Mouse (Mus musculus): ENCODE data around the gene Fcrl1.

Gene Fcrl1

DNA sequence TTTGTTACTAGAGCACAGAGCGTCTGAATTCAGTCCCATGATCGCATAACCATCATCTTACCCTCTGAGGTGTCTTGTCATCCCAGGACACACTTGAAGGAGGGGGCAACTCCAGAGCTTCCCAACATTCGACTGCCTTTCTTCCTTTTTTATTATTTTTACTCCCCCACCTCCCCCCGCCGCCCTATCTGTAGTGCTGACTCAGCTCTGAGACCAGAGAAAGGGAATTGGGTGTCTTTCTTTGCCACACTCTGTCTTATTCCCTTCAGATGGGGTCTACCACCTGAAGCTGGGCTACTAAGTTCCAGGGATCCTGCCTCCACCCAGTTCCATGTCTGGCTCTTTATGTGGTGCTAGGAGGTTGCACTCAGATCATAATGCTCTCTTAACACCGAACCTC is 34.4 kb downstream of the Fcrl1 start:
- peak in 1 of 2 experiments; percentile 41 for DNase-seq (ENCODE audit: low spot score in 2 of 2)

DNA sequence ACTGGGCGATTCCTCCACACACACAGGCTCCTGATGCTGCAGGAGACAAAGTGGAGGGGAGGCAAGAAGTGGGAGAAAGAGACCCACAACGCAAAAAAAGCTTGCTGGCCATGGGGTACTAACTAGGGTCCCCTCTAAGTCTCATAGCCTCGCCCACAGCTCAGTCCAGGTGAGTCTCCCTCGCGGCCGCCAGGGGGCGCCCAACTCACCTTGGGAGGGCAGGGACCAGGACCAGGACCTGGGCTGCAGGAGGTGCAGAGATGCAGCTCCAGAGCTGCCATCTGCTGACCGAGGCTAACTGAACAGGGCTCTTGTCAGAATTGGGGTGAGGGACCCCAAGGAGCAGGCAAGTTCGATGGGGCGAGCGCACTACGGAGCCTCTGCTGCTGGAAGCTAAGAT is 35.0 kb downstream of the Fcrl1 start:
- peak; percentile 35 to 80 for DNase-seq (ENCODE audit: low spot score in 2 of 2)

- no peak for DNase-seq (ENCODE audit: low spot score in 2 of 2)
These were observed 44.5 kb downstream of the Fcrl1 start for GRCm38 (mm10) chr3:87420645-87421044.

DNA sequence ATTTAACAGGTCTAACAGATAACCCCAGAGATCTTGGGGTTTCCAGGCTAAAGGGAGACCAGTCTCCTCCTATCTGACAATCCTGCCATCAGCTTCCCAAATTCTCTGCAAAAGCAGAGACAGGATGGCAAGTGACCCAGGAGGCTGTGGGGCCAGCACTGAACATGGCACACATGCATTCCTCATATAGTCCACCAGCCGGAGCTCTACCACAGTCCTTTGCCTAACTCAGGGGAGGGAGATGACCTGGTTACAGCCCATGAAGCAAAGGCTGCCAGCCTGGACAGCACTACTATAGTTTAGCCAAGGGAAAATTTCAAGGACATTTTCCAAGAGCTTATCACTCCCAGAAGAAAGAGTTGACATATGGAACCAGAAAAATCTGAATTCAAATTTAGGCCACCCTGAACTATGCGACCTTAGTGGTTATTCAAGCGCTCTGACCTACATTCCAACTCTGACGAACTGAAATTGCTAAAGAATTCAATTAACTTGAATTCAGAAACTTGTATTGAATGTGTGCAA is 46.3 kb downstream of the Fcrl1 start:
- no peak for DNase-seq (ENCODE audit: low spot score in 2 of 2)

DNA sequence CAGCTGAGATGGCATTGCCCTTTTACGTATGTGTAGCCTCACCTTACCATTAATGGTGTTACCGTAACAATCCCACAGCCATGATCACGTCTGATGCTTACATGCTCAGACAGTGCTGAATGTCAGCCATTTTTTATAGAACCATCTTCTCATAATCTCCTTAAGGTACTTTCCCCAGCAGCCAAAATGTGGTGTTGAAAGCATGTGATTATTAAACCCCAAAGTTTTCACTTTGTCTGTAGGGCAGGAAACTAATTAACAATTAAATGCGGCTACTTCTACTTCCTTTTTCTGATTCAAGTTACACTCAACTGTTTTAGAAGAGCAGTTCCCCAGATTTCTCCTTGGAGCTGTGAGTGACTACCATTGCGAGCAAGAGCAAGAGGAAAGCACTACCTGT is 59.3 kb downstream of the Fcrl1 start, which contains the start of gene Fcrl5:
Fcrl5 (plus strand) TSS at position 295 of the 400 bp plus-strand sequence.
- no peak for DNase-seq (ENCODE audit: low spot score in 2 of 2)

- no peak for DNase-seq (ENCODE audit: low spot score in 2 of 2)
These were observed 64.4 kb downstream of the Fcrl1 start for GRCm38 (mm10) chr3:87440586-87440985.

DNA sequence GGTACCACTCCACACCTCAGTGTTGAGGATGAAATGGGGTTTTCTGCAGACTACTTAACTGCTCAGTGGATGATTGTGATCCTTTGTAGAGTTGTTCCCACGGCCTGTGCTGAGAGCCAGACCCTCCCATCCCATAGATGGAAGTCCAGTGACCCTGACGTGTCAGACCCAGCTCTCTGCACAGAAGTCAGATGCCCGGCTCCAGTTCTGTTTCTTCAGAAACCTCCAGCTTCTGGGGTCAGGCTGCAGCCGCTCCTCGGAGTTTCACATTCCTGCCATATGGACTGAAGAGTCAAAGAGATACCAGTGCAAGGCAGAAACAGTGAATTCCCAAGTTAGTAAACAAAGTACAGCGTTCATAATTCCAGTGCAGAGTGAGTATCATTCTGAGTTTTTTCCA is 67.8 kb downstream of the Fcrl1 start:
- DNase-seq (ENCODE audit: low spot score in 2 of 2), result no peak

Data from spleen, postnatal 4 days (tissue).